Mouse (Mus musculus) hindbrain, embryonic 16.5 days (tissue): ENCODE results near the gene H2-Aa. TPM values are rescaled to one million over a fixed set of nuclear protein-coding genes. Genes with fewer than 3 reads are reported as not detected.

Source experiments
- polyA plus RNA-seq: library from polyadenylated mRNA; unstranded; fragments of >200 nt; fragmentation: Nextera tagmentation; extraction: Ambion mirVana; gene quantifications from 2 replicates; pipeline ENCODE4 v1.2.1, GENCODE M21; 2015

Gene H2-Aa
- polyA plus RNA-seq, 1 experiment from 2014 or later, result 0.59 TPM

Other genes with a start within 250 kb of the H2-Aa start
- 4.7 and 6.7 TPM in 2 replicates for gene Col11a2, start 248.4 kb downstream of the H2-Aa start, polyA plus RNA-seq
- gene H2-Oa, start 195.5 kb downstream of the H2-Aa start, polyA plus RNA-seq, result 0.14 TPM in 1 of 2 replicates, not detected in the other
- gene H2-DMa, start 168.3 kb downstream of the H2-Aa start, polyA plus RNA-seq, result 20.5 and 20.9 TPM in 2 replicates
- 98.5 and 123 TPM in 2 replicates for gene Brd2, start 165.2 kb downstream of the H2-Aa start, polyA plus RNA-seq
- 0.25 and 0.28 TPM in 2 replicates for gene H2-DMb2, start 144.5 kb downstream of the H2-Aa start, polyA plus RNA-seq
- 0.68 and 1.5 TPM in 2 replicates for gene H2-DMb1, start 134.8 kb downstream of the H2-Aa start, polyA plus RNA-seq
- 4.6 and 6.1 TPM in 2 replicates for gene Tap1, start 100.3 kb downstream of the H2-Aa start, polyA plus RNA-seq
- 1.8 and 2.2 TPM in 2 replicates for gene Psmb9, start 100.1 kb downstream of the H2-Aa start, polyA plus RNA-seq
- gene Psmb8, start 90.1 kb downstream of the H2-Aa start, polyA plus RNA-seq, result 3.0 and 4.1 TPM in 2 replicates
- gene Tap2, start 84.3 kb downstream of the H2-Aa start, polyA plus RNA-seq, result 2.9 and 3.2 TPM in 2 replicates
- gene H2-Ob, start 48.9 kb downstream of the H2-Aa start, polyA plus RNA-seq, result 0.16 and 0.33 TPM in 2 replicates
- 1.7 and 2.3 TPM in 2 replicates for gene H2-Ab1, start 30.1 kb downstream of the H2-Aa start, polyA plus RNA-seq
- gene H2-Eb1, start 18.0 kb upstream of the H2-Aa start, polyA plus RNA-seq, result 3.5 and 4.3 TPM in 2 replicates
- 0.25 and 0.31 TPM in 2 replicates for gene H2-Eb2, start 37.8 kb upstream of the H2-Aa start, polyA plus RNA-seq
- not detected in 2 replicates for gene Btnl2, start 67.0 kb upstream of the H2-Aa start, polyA plus RNA-seq
- gene Btnl1, start 89.3 kb upstream of the H2-Aa start, polyA plus RNA-seq, result not detected in 2 replicates
- 3.7 and 4.5 TPM in 2 replicates for gene BC051142, start 111.0 kb upstream of the H2-Aa start, polyA plus RNA-seq
- gene Btnl4, start 189.5 kb upstream of the H2-Aa start, polyA plus RNA-seq, result not detected in 2 replicates
- gene Btnl6, start 229.5 kb upstream of the H2-Aa start, polyA plus RNA-seq, result not detected in 2 replicates